8 mouse cellular contexts compared by ENCODE assay signal in the genomic region with DNA sequence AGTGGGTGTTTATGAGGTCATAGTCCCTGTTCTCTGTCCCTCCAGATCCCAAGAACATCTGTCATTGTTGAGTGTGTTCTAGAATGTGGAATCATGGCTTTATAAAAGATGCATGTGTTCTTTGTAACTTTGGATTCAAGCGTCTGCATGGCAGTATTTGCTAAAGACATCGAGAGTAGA. TPM values are rescaled to one million over a fixed set of nuclear protein-coding genes. Genes with fewer than 3 reads are reported as not detected.
DNase-seq lines count a peak whose midpoint lies in the region; ATAC-seq and TF ChIP-seq lines count a peak whose summit lies in the region.

Gene Asb15, plus strand, starts transcription at position 81 of the 180 bp plus-strand sequence.

- WGBS in lung, adult 2 months = 42% methylated on average over 2 of the region's 2 CpGs
- 51% methylated on average over 2 of the region's 2 CpGs for WGBS in forebrain, embryonic 11.5 days
- WGBS in intestine, embryonic 14.5 days = 46% methylated on average over 2 of the region's 2 CpGs
- 51% methylated on average over 2 of the region's 2 CpGs for WGBS in neural tube, embryonic 13.5 days

- no peak for DNase-seq in lung, adult 2 months
- no peak for DNase-seq in lung, postnatal 4 days
- DNase-seq in forebrain, embryonic 11.5 days (ENCODE audit: low spot score) = no peak
- no peak for DNase-seq in intestine, embryonic 14.5 days (ENCODE audit: low spot score)
- DNase-seq in natural killer cell, adult 2 months (ENCODE audit: low spot score in 2 of 2) = no peak
- no peak for DNase-seq in cerebellum, postnatal 4 days (ENCODE audit: low spot score in 2 of 2)
- no peak for DNase-seq in layer of hippocampus, adult 8-10 months (ENCODE audit: low spot score in 2 of 2)

- H3K4me2 ChIP-seq in forebrain, embryonic 11.5 days (ENCODE audit: low read depth, low read length, severe bottlenecking) = peak within 1 kb of the TSS; percentile 56
- H3K4me2 ChIP-seq in intestine, embryonic 14.5 days (ENCODE audit: low read length) = peak within 1 kb of the TSS; percentile 61
- peak within 1 kb of the TSS; percentile 82 for H3K4me2 ChIP-seq in neural tube, embryonic 13.5 days

- no peak; the same call in 1 of the 2 replicates for ATAC-seq in forebrain, embryonic 11.5 days (replicated peaks; ENCODE audit: low FRiP score)
- ATAC-seq in intestine, embryonic 14.5 days (replicated peaks; ENCODE audit: low FRiP score, low TSS enrichment, low read depth) = no peak
- peak; percentile 29 for ATAC-seq in neural tube, embryonic 13.5 days (ENCODE audit: low read depth)

- H3K9me3 ChIP-seq in forebrain, embryonic 11.5 days (ENCODE audit: control insufficient read depth, low read length) = no peaks in the 10 kb centered on the region
- H3K9me3 ChIP-seq in intestine, embryonic 14.5 days (ENCODE audit: control insufficient read depth, low read length) = no peaks in the 10 kb centered on the region
- no peaks in the 10 kb centered on the region for H3K9me3 ChIP-seq in neural tube, embryonic 13.5 days

- H3K9ac ChIP-seq in forebrain, embryonic 11.5 days (ENCODE audit: low read length) = peak within 1 kb of the TSS; percentile 65
- peak within 1 kb of the TSS; percentile 71 for H3K9ac ChIP-seq in intestine, embryonic 14.5 days (ENCODE audit: low read length)
- peak within 1 kb of the TSS; percentile 81 for H3K9ac ChIP-seq in neural tube, embryonic 13.5 days

- H3K27ac ChIP-seq in forebrain, embryonic 11.5 days (ENCODE audit: low read depth, low read length) = no peak within 1 kb of the TSS
- H3K27ac ChIP-seq in intestine, embryonic 14.5 days (ENCODE audit: low read depth) = peak within 1 kb of the TSS; percentile 54; the same call in 1 of the 2 replicates
- peak within 1 kb of the TSS; percentile 59 for H3K27ac ChIP-seq in neural tube, embryonic 13.5 days (replicated peaks)

- peak within 1 kb of the TSS; percentile 89 for H3K4me3 ChIP-seq in lung, adult 2 months (replicated peaks; ENCODE audit: extremely low read depth, low read depth, low read length)
- H3K4me3 ChIP-seq in forebrain, embryonic 11.5 days (ENCODE audit: low read depth, low read length) = peak within 1 kb of the TSS; percentile 82
- peak within 1 kb of the TSS; percentile 95 for H3K4me3 ChIP-seq in intestine, embryonic 14.5 days (ENCODE audit: low read depth, low read length)
- peak within 1 kb of the TSS; percentile 81 for H3K4me3 ChIP-seq in neural tube, embryonic 13.5 days

- peaks cover 15% of the 10 kb centered on the region for H3K4me1 ChIP-seq in lung, adult 2 months (ENCODE audit: control insufficient read depth, insufficient read depth, low read length)
- H3K4me1 ChIP-seq in forebrain, embryonic 11.5 days (replicated peaks; ENCODE audit: control insufficient read depth, insufficient read depth, low read length) = 0 out of 2 replicates have a peak, but pooled peaks cover 3% of the 10 kb centered on the region
- H3K4me1 ChIP-seq in intestine, embryonic 14.5 days (replicated peaks; ENCODE audit: control insufficient read depth, insufficient read depth, low read length) = peaks cover 19% of the 10 kb centered on the region; the same call in 1 of the 2 replicates
- peaks cover 23% of the 10 kb centered on the region for H3K4me1 ChIP-seq in neural tube, embryonic 13.5 days (replicated peaks)

- no peak for TF ChIP-seq CTCF in lung, adult 2 months (IDR thresholded peaks at IDR 0.05; ENCODE audit: insufficient read depth, low read length)

- no peaks in the 10 kb centered on the region for H3K27me3 ChIP-seq in forebrain, embryonic 11.5 days (ENCODE audit: control insufficient read depth, insufficient read depth, low read length)
- no peaks in the 10 kb centered on the region for H3K27me3 ChIP-seq in intestine, embryonic 14.5 days (replicated peaks; ENCODE audit: control insufficient read depth, insufficient read depth, low read length)
- no peaks in the 10 kb centered on the region for H3K27me3 ChIP-seq in neural tube, embryonic 13.5 days

- no peak for TF ChIP-seq POLR2A in lung, adult 2 months (IDR thresholded peaks at IDR 0.05; ENCODE audit: borderline replicate concordance, extremely low read depth, low read depth, low read length)

- peaks cover 2% of the 10 kb centered on the region; the same call in 1 of the 2 replicates for H3K36me3 ChIP-seq in forebrain, embryonic 11.5 days (ENCODE audit: control insufficient read depth, insufficient read depth, low read length)
- H3K36me3 ChIP-seq in intestine, embryonic 14.5 days (ENCODE audit: control insufficient read depth, insufficient read depth, low read length) = peaks cover 13% of the 10 kb centered on the region; the same call in 1 of the 2 replicates
- peaks cover 6% of the 10 kb centered on the region; the same call in 1 of the 2 replicates for H3K36me3 ChIP-seq in neural tube, embryonic 13.5 days

RNA-seq across cellular contexts. Expression of gene Asb15, which starts in this region (rescaled TPM):
- polyA plus RNA-seq in lung, adult 2 months (2012; rRNA removed) = 0.09 and 0.46 TPM in 2 replicates
- polyA plus RNA-seq in forebrain, embryonic 11.5 days (2014; fragmentation: Nextera tagmentation; extraction: Ambion mirVana) = not detected in 2 replicates
- polyA plus RNA-seq in intestine, embryonic 14.5 days (2014; fragmentation: Nextera tagmentation; extraction: Ambion mirVana) = not detected in 2 replicates
- polyA plus RNA-seq in neural tube, embryonic 13.5 days (2015; fragmentation: Nextera tagmentation; extraction: Ambion mirVana) = not detected in 2 replicates
- under 1 TPM in 1 of 4 experiments, not detected in 3; 0.14 TPM for total RNA-seq in layer of hippocampus, adult 8-10 months (2022)

Comparison
In these comparisons a context has a peak if more than half of its experiments do, and no peak if none do; other contexts are left out.
1. Peak in ATAC-seq, H3K4me3 ChIP-seq, H3K27ac ChIP-seq, H3K9ac ChIP-seq and H3K4me2 ChIP-seq in neural tube, embryonic 13.5 days; RNA of the gene not detected or under 1 TPM.